Mouse (Mus musculus) olfactory bulb, adult 2 months (tissue): Measurements from ENCODE around the gene Ednra. TPM values are rescaled to one million over a fixed set of nuclear protein-coding genes. Genes with fewer than 3 reads are reported as not detected.
A peak's percentile ranks its signal among the peaks of the same experiment; 100 is the strongest.

Source experiments
- H3K27ac ChIP-seq: fragments of 200-500 bp; 2 replicates; pipeline ENCODE4 v1.5.1; 2012; ENCODE audit warnings: low read depth, low read length; ENCODE audit not compliant: insufficient read depth
- H3K4me1 ChIP-seq: fragments of 200-500 bp; 2 replicates; pipeline ENCODE4 v1.6.1; 2012; ENCODE audit warnings: low read length; ENCODE audit not compliant: control insufficient read depth, insufficient read depth
- H3K4me3 ChIP-seq: fragments of 200-500 bp; 2 replicates; pipeline ENCODE4 v1.5.1; 2012; ENCODE audit warnings: mild to moderate bottlenecking, low read depth, low read length, moderate library complexity; ENCODE audit not compliant: insufficient read depth
- CTCF ChIP-seq: fragments of 200-500 bp; IDR thresholded peaks from 2 replicates; pipeline ENCODE4 v1.5.1; 2012; ENCODE audit warnings: low read depth, mild to moderate bottlenecking, low read length, moderate library complexity; ENCODE audit not compliant: insufficient read depth
- POLR2A ChIP-seq: fragments of 200-500 bp; IDR thresholded peaks from 2 replicates; pipeline ENCODE4 v1.6.1; 2012; ENCODE audit warnings: mild to moderate bottlenecking, low read depth, low read length, moderate library complexity; ENCODE audit not compliant: insufficient read depth
- WGBS: fragments of 180-500 bp; shearing (Covaris S2); methylation state at CpG from one replicate; pipeline ENCODE4 v1.1.7; 2018; 5-methylcytosine and 5-hydroxymethylcytosine counted together
- polyA plus RNA-seq: library from polyadenylated mRNA; stranded (reverse); fragments of >200 nt; gene quantifications from 2 replicates; pipeline ENCODE4 v1.2.4, GENCODE M21; 2012; ENCODE audit warnings: low replicate concordance; ENCODE audit not compliant: missing spikeins, insufficient read depth, insufficient read length

The Ednra gene
- polyA plus RNA-seq, result not detected in 2 replicates

DNA sequence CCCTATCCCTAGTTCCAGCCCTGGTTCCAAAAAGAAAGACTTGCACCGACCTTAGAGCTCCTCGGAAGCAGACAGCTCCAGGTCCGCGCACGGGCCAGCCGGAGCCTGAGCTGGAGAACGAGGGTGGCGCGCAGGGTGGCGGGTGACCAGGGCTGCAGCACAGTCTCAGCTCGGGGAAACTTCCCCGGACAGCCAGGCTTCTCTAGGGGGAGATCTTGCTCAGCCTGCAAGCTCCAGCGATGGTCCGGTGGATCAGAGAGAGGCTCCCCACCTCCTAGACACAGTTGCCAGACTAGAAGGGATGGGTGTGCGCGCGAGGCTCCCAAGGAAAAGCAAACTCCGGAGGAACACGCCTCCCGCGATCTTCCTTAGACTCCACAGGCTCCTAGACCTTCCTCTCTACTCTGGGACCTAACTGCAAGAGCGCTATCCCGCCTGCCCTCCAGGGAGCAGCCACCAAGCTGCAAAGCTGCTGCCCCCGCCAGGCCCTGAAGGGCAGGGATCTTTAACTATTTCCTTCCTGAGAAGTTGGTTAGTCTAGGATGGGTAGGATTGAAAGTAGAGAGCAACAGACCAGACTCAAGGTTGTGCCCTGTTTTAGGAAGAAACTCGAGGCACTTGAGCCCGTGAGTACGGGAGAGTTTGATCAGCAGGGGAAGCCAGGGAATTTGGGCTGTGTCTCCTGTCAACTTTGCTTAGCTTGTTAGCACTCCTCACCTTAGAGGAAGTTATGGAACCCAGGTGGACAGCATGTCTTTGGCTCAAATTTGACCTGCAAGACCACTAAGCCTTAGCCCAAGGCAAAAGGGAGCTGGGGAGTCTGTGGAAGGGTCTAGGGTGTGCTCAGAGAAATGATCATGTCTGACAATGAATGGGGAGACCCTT lies at the start of gene Ednra:
Gene Ednra, minus strand, starts transcription at position 419 of the 885 bp plus-strand sequence.
- Histone ChIP-seq H3K27ac (no peak within 1 kb of the TSS), H3K4me1 (peaks cover 7% of the 10 kb centered on the region), H3K4me3 (peak within 1 kb of the TSS; percentile 40)
- 4% methylated on average over 27 of the region's 27 CpGs for WGBS
- TF ChIP-seq CTCF, result no peak
- TF ChIP-seq POLR2A, result no peak

DNA sequence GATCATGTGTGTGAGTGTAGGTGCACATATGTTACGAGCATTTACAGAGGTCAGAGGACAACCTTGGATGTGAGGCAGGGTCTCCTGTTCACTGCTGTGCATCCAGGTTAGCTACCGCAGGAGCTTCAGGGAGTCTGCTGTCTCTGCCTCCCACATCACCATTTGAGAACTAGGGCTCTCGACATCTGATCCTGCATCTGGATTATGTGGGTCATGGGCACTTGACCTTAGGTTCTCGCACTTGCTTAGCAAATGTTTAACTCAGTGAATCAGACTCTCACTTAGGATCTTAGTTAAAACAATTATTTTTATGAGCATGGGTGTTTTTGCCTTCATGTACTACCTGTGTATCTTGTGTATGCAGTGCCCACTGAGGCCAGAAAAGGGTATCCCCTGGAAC lies 49.6 kb upstream of the Ednra start:
- Histone ChIP-seq H3K4me3 (no peak overlapping the region), H3K4me1 (no peaks in the 10 kb centered on the region), H3K27ac (no peak overlapping the region)
- TF ChIP-seq CTCF, result no peak
- no peak for TF ChIP-seq POLR2A
- WGBS, result 96% methylated on average over 4 of the region's 4 CpGs

DNA sequence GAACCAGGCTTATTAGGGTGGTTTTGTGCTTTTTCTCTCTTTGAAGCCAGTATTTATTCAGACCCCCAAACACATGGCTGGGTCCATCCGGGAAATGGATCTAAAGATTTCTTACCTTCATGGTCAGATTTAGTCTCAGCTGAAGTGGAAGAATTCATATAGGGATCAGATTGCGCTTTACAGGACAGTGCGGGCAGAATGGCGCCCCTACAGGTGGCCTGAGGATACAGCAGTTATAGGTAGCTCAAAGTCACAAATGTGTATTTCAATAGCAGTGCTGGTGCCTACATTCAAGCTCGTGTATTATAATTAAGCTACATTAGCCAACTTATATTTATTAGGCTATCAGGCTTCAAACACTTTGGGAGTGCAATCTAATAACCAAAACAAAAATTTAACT lies 49.0 kb upstream of the Ednra start:
- no peaks in the 10 kb centered on the region for H3K4me1 ChIP-seq
- H3K4me3 ChIP-seq, result no peak overlapping the region
- no peak overlapping the region for H3K27ac ChIP-seq
- TF ChIP-seq CTCF (no peak), POLR2A (no peak)
- WGBS, result 72% methylated on average over 5 of the region's 5 CpGs

DNA sequence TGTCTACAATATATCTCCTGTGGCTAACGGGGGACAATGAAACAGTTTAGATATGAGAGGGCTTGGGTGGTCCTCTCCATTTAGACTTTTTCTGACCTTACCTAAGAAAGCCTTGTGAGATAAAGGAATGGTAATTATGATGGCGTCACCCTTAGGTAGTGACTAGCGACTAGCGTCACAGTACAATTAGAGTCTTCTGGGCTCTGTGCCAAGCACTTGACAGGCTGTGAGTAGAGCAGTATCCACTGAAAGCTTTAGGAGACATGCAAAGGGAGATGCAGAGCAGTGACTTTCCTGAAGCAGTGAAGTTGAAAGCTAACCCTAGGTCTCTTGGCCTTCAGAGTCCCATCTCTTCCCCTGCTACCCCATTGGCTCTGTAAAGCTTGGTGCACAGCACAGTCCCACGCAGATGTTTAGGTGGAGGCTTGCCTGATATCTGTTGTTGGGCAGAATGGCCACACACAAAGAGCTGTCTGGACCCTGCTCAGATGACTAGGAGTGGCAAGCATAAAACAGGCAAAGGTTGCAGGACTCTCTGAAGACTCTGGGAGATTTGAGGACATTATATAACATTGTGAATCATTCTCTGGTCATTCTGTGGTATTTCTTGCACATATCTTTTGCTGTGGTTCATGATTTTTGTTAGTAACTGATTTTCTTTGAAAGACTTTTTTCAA lies 48.1 kb upstream of the Ednra start:
- no peak for TF ChIP-seq CTCF
- TF ChIP-seq POLR2A, result no peak

DNA sequence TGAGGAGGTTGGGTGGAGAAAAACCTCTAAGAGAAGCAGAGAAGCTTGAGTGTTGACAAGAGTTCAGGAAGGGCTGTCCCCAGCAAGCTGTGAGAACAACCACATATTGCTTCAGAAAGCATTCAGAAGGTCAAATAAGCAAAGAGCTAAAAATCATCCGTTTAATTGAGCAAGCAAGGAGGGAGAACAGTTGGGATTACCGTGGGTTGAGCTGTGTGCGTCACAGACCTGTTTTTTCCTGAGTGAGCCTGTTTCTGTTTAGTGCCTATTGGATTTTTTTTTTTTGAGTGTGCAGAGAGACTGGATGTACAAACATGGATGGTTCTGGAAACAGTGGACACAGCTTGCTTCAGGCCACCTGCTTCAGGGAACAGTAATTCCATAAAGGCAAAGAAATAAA lies 46.7 kb upstream of the Ednra start:
- Histone ChIP-seq H3K4me3 (no peak overlapping the region), H3K27ac (no peak overlapping the region), H3K4me1 (no peaks in the 10 kb centered on the region)
- TF ChIP-seq CTCF (no peak), POLR2A (no peak)
- WGBS, result 81% methylated on average over 3 of the region's 3 CpGs

More for the DNA sequence above, 48.1 kb upstream of the Ednra start:
- no peak overlapping the region for H3K4me3 ChIP-seq
- H3K27ac ChIP-seq, result no peak overlapping the region
- WGBS, result 32% methylated on average over 5 of the region's 5 CpGs
- no peaks in the 10 kb centered on the region for H3K4me1 ChIP-seq

DNA sequence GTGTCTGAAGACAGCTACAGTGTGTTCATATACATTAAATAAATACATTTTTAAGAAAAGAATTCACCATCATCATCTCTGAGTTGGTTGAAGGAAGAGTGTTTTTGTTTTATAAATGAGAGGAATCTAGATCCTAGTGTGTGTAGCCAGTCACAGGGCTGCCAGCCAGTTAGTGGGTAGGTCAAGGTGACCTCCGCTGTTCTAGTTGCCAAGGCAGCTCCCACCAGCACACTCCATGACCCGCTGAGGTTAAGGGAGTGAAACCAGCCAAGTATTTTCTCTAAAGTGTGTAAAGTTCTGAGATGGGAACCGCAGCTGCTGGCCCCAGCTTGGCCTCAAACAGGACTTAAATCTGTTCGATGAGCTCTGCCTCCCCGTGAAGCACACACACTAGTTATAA lies 44.7 kb upstream of the Ednra start:
- Histone ChIP-seq H3K4me1 (no peaks in the 10 kb centered on the region), H3K4me3 (no peak overlapping the region), H3K27ac (no peak overlapping the region)
- WGBS, result 95% methylated on average over 5 of the region's 5 CpGs
- TF ChIP-seq POLR2A (no peak), CTCF (no peak)

DNA sequence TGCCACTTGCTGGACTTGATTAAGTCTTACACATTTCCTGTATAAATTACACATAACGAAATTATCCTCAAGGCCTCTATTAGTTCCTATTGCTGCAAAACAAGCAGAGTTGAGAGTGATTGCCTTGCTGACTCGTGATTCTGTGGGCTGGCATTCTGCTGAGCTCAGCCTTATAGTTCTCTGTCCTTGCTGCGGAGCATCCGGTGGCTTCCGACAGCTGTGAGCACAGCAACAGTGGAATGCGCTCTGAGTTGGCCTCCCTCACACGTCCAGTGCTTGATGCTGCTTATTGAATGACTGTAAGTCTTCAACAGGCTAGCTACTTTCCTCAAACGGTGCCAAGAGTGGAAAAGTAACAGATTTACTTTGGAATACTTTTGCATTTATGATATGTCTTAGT lies 40.0 kb upstream of the Ednra start:
- Histone ChIP-seq H3K4me3 (no peak overlapping the region), H3K4me1 (no peaks in the 10 kb centered on the region), H3K27ac (no peak overlapping the region)
- TF ChIP-seq CTCF (no peak), POLR2A (no peak)
- 72% methylated on average over 8 of the region's 8 CpGs for WGBS

DNA sequence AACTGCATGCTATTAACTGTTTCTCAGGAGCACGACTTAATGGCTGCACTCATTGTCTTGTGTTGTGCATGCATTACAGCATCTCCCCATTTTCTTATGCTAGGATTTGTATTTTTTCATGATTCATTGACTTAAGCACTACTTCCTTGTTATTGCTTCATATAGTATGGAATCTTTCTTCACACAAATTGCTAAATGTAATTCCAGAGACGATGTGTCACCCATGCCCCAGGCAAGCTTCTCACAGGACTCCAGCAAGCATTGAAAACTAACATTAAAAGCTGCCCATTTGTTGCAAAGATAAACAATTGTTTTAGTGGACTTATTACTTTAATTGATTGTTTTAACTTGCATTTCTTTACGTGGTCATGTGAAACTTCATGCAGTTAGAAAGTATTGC lies 38.7 kb upstream of the Ednra start:
- TF ChIP-seq POLR2A (no peak), CTCF (no peak)
- H3K27ac ChIP-seq, result no peak overlapping the region
- WGBS, result 72% methylated on average over 3 of the region's 3 CpGs
- no peaks in the 10 kb centered on the region for H3K4me1 ChIP-seq
- no peak overlapping the region for H3K4me3 ChIP-seq

DNA sequence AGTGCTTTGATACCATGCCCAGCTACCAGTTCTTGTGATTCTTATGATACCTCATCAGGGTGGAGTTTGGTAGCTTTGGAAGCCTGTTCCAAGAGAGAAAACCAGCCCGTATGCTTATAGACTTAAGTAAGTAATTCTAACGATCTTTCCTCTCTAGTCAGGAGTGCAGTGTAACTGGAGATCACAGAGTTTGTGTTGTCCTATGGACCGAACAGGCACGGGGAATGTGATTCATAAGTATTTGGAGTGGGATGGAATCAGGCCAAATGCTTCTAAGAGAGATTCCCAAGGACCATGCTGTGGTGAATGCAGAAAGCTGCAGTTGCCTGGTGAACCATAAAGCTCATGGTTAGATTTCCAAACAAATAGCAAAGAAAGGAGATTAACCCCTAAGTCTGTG lies 31.2 kb upstream of the Ednra start:
- WGBS, result 28% methylated on average over 4 of the region's 4 CpGs
- Histone ChIP-seq H3K27ac (no peak overlapping the region), H3K4me1 (no peaks in the 10 kb centered on the region), H3K4me3 (no peak overlapping the region)
- no peak for TF ChIP-seq POLR2A
- no peak for TF ChIP-seq CTCF
